18 mouse cellular contexts compared by ENCODE assay signal in the genomic region with DNA sequence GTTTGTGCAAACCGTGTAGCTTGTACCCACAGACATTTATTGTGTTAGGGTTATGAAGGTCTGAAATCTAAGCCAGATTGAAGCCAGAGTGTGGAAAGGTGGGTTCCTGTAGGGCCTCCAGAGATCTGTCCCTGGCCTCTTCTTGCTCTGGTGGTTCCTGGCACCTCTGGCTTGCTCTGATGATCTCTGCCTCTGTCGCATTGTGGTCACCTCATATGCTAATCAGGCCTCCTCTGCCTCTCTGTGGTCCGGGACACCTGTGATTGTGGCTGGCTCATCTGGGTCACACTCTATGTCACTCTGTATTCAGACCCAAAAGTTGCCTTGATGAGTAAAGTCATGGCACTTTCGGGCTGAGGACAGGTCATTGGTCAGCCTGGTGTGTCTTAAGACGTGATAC.
A peak's percentile ranks its signal among the peaks of the same experiment; 100 is the strongest.
DNase-seq lines count a peak whose midpoint lies in the region; ATAC-seq and TF ChIP-seq lines count a peak whose summit lies in the region.
"Had no signal": no experiment of that assay in that cellular context is flagged by ENCODE, and none has a peak within 500 bp of the region (broad histone marks: within the 10 kb centered on the region; RNA-seq: fewer than 3 reads in every experiment).

No protein-coding gene starts in this region.

- 37% methylated on average over 5 of the region's 5 CpGs for WGBS in liver, embryonic 15.5 days (ENCODE audit: insufficient replicate concordance)
- 39% methylated on average over 5 of the region's 5 CpGs for WGBS in liver, embryonic 12.5 days (ENCODE audit: insufficient replicate concordance)

- H3K27me3 ChIP-seq in liver, embryonic 15.5 days, result no peaks in the 10 kb centered on the region
- no peaks in the 10 kb centered on the region; the same call in 1 of the 2 replicates for H3K27me3 ChIP-seq in liver, embryonic 12.5 days (replicated peaks)
- H3K27me3 ChIP-seq: heart, embryonic 13.5 days; hindbrain, embryonic 13.5 days; limb, embryonic 12.5 days; lung, embryonic 15.5 days had no signal

- H3K9me3 ChIP-seq in liver, embryonic 15.5 days (replicated peaks), result no peaks in the 10 kb centered on the region
- H3K9me3 ChIP-seq in liver, embryonic 12.5 days (replicated peaks), result no peaks in the 10 kb centered on the region
- H3K9me3 ChIP-seq: heart, embryonic 13.5 days; hindbrain, embryonic 13.5 days; limb, embryonic 12.5 days; lung, embryonic 15.5 days had no signal

- no peak for TF ChIP-seq CTCF in bone marrow macrophage, adult 2 months (IDR thresholded peaks at IDR 0.05; ENCODE audit: low read depth, low read length)

- H3K4me3 ChIP-seq in liver, embryonic 15.5 days (replicated peaks), result no peak overlapping the region; the same call in 1 of the 2 replicates
- no peak overlapping the region for H3K4me3 ChIP-seq in liver, embryonic 12.5 days
- H3K4me3 ChIP-seq in bone marrow macrophage, adult 2 months (ENCODE audit: insufficient read depth, low read length), result peak overlapping the region; percentile 58; the same call in 1 of the 2 replicates
- H3K4me3 ChIP-seq: heart, embryonic 13.5 days; hindbrain, embryonic 13.5 days; limb, embryonic 12.5 days; lung, embryonic 15.5 days had no signal

- peaks cover 83% of the 10 kb centered on the region for H3K4me1 ChIP-seq in liver, embryonic 15.5 days (replicated peaks)
- H3K4me1 ChIP-seq in liver, embryonic 12.5 days, result peaks cover 95% of the 10 kb centered on the region
- H3K4me1 ChIP-seq in bone marrow macrophage, adult 2 months (ENCODE audit: control insufficient read depth, insufficient read depth, low read length), result peaks cover 42% of the 10 kb centered on the region

- DNase-seq in thymus, postnatal 14 days, result peak; percentile 36
- no peak for DNase-seq in thymus, postnatal 10 days (ENCODE audit: low spot score in 2 of 2)
- no peak for DNase-seq in urinary bladder, adult 18-20 months (ENCODE audit: low spot score in 2 of 2)
- DNase-seq in retina, postnatal 1 day, result no peak
- DNase-seq: adrenal gland, postnatal 36 days; cerebellum, adult 11 months; forebrain, postnatal 0 days; gastrocnemius, postnatal 14 days; kidney, adult 11 months; kidney, postnatal 14 days; right cerebral cortex, postnatal 14 days had no signal

- H3K4me2 ChIP-seq in liver, embryonic 15.5 days, result peak overlapping the region; percentile 30; the same call in 1 of the 2 replicates
- no peak overlapping the region for H3K4me2 ChIP-seq in liver, embryonic 12.5 days
- H3K4me2 ChIP-seq: heart, embryonic 13.5 days; hindbrain, embryonic 13.5 days; limb, embryonic 12.5 days; lung, embryonic 15.5 days had no signal

- TF ChIP-seq POLR2A in bone marrow macrophage, adult 2 months (IDR thresholded peaks at IDR 0.05; ENCODE audit: borderline replicate concordance, low read depth, low read length), result no peak

- H3K27ac ChIP-seq in liver, embryonic 15.5 days (replicated peaks), result no peak overlapping the region
- H3K27ac ChIP-seq in liver, embryonic 12.5 days, result no peak overlapping the region; the same call in 1 of the 2 replicates
- H3K27ac ChIP-seq in bone marrow macrophage, adult 2 months (ENCODE audit: insufficient read depth, low read depth, low read length), result no peak overlapping the region
- H3K27ac ChIP-seq: heart, embryonic 13.5 days; limb, embryonic 12.5 days; lung, embryonic 15.5 days had no signal

- no peak overlapping the region for H3K9ac ChIP-seq in liver, embryonic 15.5 days
- no peak overlapping the region for H3K9ac ChIP-seq in liver, embryonic 12.5 days
- H3K9ac ChIP-seq: forebrain, postnatal 0 days; heart, embryonic 13.5 days; hindbrain, embryonic 13.5 days; limb, embryonic 12.5 days; lung, embryonic 15.5 days had no signal

- no peak for ATAC-seq in liver, embryonic 15.5 days (ENCODE audit: insufficient read depth)
- no peak for ATAC-seq in liver, embryonic 12.5 days
- ATAC-seq: forebrain, postnatal 0 days had no signal

- no peaks in the 10 kb centered on the region for H3K36me3 ChIP-seq in liver, embryonic 15.5 days (replicated peaks)
- no peaks in the 10 kb centered on the region for H3K36me3 ChIP-seq in liver, embryonic 12.5 days
- H3K36me3 ChIP-seq: heart, embryonic 13.5 days; hindbrain, embryonic 13.5 days; lung, embryonic 15.5 days had no signal
